Mouse (Mus musculus): ENCODE results near the gene Rai14.

GRCm38 (mm10) chr15:10708591-10709272 is 5.7 kb downstream of the Rai14 start:
- TF ChIP-seq CTCF (IDR thresholded peaks at IDR 0.05; ENCODE audit: insufficient read depth, low read depth, low read length) (no peak), POLR2A (IDR thresholded peaks at IDR 0.05; ENCODE audit: insufficient read depth, low read depth, low read length) (no peak)

Measured in olfactory bulb, adult 2 months (tissue).